Mouse (Mus musculus): ENCODE results near the gene Gm11444. TPM values are rescaled to one million over a fixed set of nuclear protein-coding genes. Genes with fewer than 3 reads are reported as not detected.

The Gm11444 gene
- polyA plus RNA-seq, 1 experiment from 2014 or later = not detected

DNA sequence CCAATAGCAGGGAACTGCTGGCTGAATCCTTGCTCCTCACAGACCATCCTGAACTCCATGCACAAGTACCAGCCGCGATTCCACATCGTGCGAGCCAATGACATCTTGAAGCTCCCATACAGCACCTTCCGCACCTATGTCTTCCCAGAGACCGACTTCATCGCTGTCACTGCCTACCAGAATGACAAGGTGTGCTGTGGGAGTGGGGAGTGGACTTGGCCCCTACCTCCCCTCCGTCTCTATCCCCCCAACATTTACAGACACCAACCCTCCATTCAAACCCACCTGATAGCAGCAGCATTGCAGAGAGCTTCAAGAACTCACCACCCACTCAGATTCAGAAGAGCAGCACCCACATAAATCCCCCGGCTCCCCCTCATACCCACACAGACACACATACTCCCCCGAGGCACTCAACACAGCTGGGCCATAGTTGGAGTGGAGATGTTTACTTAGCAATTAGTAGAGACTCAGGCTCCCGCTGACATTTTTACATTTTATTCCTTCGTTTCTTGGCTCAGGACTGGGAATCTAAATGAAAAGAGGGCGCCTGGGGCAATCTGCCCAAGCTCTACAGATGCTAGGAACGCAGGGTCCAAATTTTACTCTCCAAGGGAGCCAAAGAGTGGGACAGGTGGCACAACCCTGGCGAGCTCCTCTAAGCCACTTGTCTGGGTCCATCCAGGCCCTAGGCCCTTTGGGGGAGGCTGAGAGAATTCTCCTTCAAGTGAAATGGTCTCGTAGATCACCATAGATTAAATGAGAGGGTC, 14.2 kb downstream of the Gm11444 start:
- H3K36me3 ChIP-seq (ENCODE audit: control insufficient read depth, insufficient read depth, low read length) = no peaks in the 10 kb centered on the region
- peaks cover 75% of the 10 kb centered on the region for H3K27me3 ChIP-seq (ENCODE audit: control insufficient read depth, insufficient read depth, low read length)
- H3K4me2 ChIP-seq (ENCODE audit: low read depth, severe bottlenecking) = peak overlapping the region; percentile 90
- DNase-seq (ENCODE audit: low spot score) (peak; percentile 58), ATAC-seq (ENCODE audit: insufficient number of reproducible peaks, low FRiP score, low TSS enrichment, low read depth) (no peak)
- 8% methylated on average over 16 of the region's 16 CpGs for whole genome bisulfite sequencing
- peak overlapping the region; percentile 61 for H3K4me3 ChIP-seq (ENCODE audit: low read depth, low read length)
- H3K9me3 ChIP-seq (ENCODE audit: control insufficient read depth, low read length) = no peaks in the 10 kb centered on the region; the same call in 1 of the 2 replicates
- H3K9ac ChIP-seq (ENCODE audit: low read length) = peak overlapping the region; percentile 82
- peak overlapping the region; percentile 15; the same call in 1 of the 2 replicates for H3K27ac ChIP-seq (replicated peaks; ENCODE audit: low read depth, low read length)
- peaks cover 31% of the 10 kb centered on the region for H3K4me1 ChIP-seq (ENCODE audit: control insufficient read depth, insufficient read depth, low read length)

DNA sequence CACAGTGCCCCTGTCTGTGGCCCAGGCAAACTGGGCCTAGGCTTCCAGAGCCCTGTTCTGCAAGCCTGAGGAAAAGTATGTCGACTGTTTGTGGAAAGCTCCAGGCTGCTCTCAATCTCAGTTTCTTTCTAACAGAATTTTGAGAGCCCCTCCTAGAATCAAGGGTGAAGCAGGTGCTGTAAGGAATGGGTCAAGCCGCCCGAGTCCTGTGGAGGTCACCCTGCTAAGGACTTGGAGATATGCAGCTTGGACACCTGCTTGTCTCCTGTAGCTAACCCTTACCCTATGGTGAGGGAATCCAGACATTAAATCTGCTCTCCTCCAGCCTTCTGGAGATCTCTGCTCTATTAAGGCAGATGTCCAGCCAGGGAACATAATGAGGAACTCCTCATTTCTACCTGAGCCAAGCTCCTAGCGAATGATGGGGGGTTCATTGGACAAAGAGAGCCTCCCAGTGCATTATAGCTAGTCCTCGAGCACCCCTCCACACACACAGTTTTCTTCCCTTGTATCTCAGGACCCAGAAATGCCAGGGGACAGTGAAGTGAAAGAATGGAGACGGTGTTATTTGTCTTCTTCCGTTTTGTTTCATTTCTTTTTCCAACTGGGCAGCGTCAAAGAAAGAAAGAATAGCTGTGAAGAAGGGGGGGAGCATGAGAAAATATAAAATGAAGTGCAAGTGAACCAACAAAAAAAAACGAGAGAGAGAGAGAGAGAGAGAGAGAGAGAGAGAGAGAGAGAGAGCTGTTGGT, 15.0 kb downstream of the Gm11444 start:
- H3K4me2 ChIP-seq (ENCODE audit: low read depth, severe bottlenecking) = peak overlapping the region; percentile 90
- H3K36me3 ChIP-seq (ENCODE audit: control insufficient read depth, insufficient read depth, low read length) = no peaks in the 10 kb centered on the region
- peaks cover 29% of the 10 kb centered on the region for H3K4me1 ChIP-seq (ENCODE audit: control insufficient read depth, insufficient read depth, low read length)
- H3K27me3 ChIP-seq (ENCODE audit: control insufficient read depth, insufficient read depth, low read length) = peaks cover 75% of the 10 kb centered on the region
- 8% methylated on average over 9 of the region's 9 CpGs for WGBS
- H3K27ac ChIP-seq (replicated peaks; ENCODE audit: low read depth, low read length) = peak overlapping the region; percentile 42; the same call in 1 of the 2 replicates
- ATAC-seq (ENCODE audit: insufficient number of reproducible peaks, low FRiP score, low TSS enrichment, low read depth) (no peak), DNase-seq (ENCODE audit: low spot score) (no peak)
- H3K9me3 ChIP-seq (ENCODE audit: control insufficient read depth, low read length) = no peaks in the 10 kb centered on the region; the same call in 1 of the 2 replicates
- peak overlapping the region; percentile 82 for H3K9ac ChIP-seq (ENCODE audit: low read length)
- H3K4me3 ChIP-seq (ENCODE audit: low read depth, low read length) = peak overlapping the region; percentile 61

GRCm38 (mm10) chr11:85834386-85834931, 15.7 kb downstream of the Gm11444 start:
- peak overlapping the region; percentile 82 for H3K9ac ChIP-seq (ENCODE audit: low read length)
- peak overlapping the region; percentile 42; the same call in 1 of the 2 replicates for H3K27ac ChIP-seq (replicated peaks; ENCODE audit: low read depth, low read length)
- WGBS = 3% methylated on average over 17 of the region's 17 CpGs
- no peaks in the 10 kb centered on the region for H3K36me3 ChIP-seq (ENCODE audit: control insufficient read depth, insufficient read depth, low read length)
- peak overlapping the region; percentile 90 for H3K4me2 ChIP-seq (ENCODE audit: low read depth, severe bottlenecking)
- peaks cover 74% of the 10 kb centered on the region for H3K27me3 ChIP-seq (ENCODE audit: control insufficient read depth, insufficient read depth, low read length)
- ATAC-seq (ENCODE audit: insufficient number of reproducible peaks, low FRiP score, low TSS enrichment, low read depth) (no peak), DNase-seq (ENCODE audit: low spot score) (peak; percentile 53)
- H3K9me3 ChIP-seq (ENCODE audit: control insufficient read depth, low read length) = no peaks in the 10 kb centered on the region; the same call in 1 of the 2 replicates
- peak overlapping the region; percentile 61 for H3K4me3 ChIP-seq (ENCODE audit: low read depth, low read length)
- H3K4me1 ChIP-seq (ENCODE audit: control insufficient read depth, insufficient read depth, low read length) = peaks cover 32% of the 10 kb centered on the region

- peak; percentile 68 for DNase-seq (ENCODE audit: low spot score)
- H3K36me3 ChIP-seq (ENCODE audit: control insufficient read depth, insufficient read depth, low read length) = no peaks in the 10 kb centered on the region
- ATAC-seq (ENCODE audit: insufficient number of reproducible peaks, low FRiP score, low TSS enrichment, low read depth) = no peak
- peaks cover 75% of the 10 kb centered on the region for H3K27me3 ChIP-seq (ENCODE audit: control insufficient read depth, insufficient read depth, low read length)
- WGBS = 2% methylated on average over 11 of the region's 11 CpGs
- peak overlapping the region; percentile 61 for H3K4me3 ChIP-seq (ENCODE audit: low read depth, low read length)
- H3K4me2 ChIP-seq (ENCODE audit: low read depth, severe bottlenecking) = peak overlapping the region; percentile 90
- H3K4me1 ChIP-seq (ENCODE audit: control insufficient read depth, insufficient read depth, low read length) = peaks cover 36% of the 10 kb centered on the region
- H3K9ac ChIP-seq (ENCODE audit: low read length) = peak overlapping the region; percentile 82
- H3K27ac ChIP-seq (replicated peaks; ENCODE audit: low read depth, low read length) = peak overlapping the region; percentile 90
- no peaks in the 10 kb centered on the region; the same call in 1 of the 2 replicates for H3K9me3 ChIP-seq (ENCODE audit: control insufficient read depth, low read length)
Observed at GRCm38 (mm10) chr11:85833761-85834385, 16.3 kb downstream of the Gm11444 start.

GRCm38 (mm10) chr11:85833081-85833521, 17.0 kb downstream of the Gm11444 start:
- ATAC-seq (ENCODE audit: insufficient number of reproducible peaks, low FRiP score, low TSS enrichment, low read depth) (no peak), DNase-seq (ENCODE audit: low spot score) (peak; percentile 70)
- Histone ChIP-seq H3K4me2 (ENCODE audit: low read depth, severe bottlenecking) (peak overlapping the region; percentile 90), H3K36me3 (ENCODE audit: control insufficient read depth, insufficient read depth, low read length) (no peaks in the 10 kb centered on the region), H3K27ac (replicated peaks; ENCODE audit: low read depth, low read length) (peak overlapping the region; percentile 90), H3K9ac (ENCODE audit: low read length) (peak overlapping the region; percentile 82), H3K27me3 (ENCODE audit: control insufficient read depth, insufficient read depth, low read length) (peaks cover 75% of the 10 kb centered on the region), H3K9me3 (ENCODE audit: control insufficient read depth, low read length) (no peaks in the 10 kb centered on the region; the same call in 1 of the 2 replicates), H3K4me1 (ENCODE audit: control insufficient read depth, insufficient read depth, low read length) (peaks cover 37% of the 10 kb centered on the region), H3K4me3 (ENCODE audit: low read depth, low read length) (peak overlapping the region; percentile 61)
- WGBS = under 1% methylated on average over 38 of the region's 54 CpGs

DNA sequence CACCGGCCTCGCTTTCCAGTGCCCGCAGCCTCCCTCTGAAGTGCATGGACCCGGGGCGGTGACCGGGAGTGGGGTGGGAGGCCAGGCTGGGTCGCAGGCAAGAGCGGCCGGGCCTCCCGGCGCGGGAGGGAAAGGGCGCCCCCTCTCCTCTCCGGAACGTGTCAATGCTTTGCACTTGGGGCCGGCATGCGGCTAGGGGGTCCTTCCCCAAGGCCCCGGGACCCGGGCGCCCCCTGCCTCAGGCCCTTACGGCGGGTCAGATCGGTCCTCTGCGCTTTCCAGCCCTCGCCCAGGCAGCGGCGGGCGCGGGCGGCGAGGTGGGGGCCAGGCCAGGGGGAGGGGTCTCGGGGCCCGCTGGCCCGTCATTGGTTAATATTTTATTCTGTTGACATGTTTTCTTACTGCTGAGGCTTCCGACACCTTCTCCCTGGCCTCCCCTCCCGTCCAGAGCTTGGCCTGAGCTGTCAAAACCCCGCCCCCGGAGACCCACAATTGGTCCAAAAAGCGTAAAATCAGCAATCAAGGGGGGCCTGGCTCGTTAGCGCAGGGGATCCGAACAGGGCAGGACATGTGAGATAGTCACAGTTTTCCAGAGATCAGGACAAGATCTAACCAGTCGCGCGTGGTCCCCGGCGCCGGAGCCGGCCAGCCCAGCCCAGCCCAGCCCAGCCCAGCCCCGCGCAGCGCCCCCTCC, 17.8 kb downstream of the Gm11444 start, which contains the start of gene Tbx2:
Gene Tbx2, plus strand, starts transcription at position 321 of the 694 bp plus-strand sequence.
- peak; percentile 86 for DNase-seq (ENCODE audit: low spot score)
- H3K4me1 ChIP-seq (ENCODE audit: control insufficient read depth, insufficient read depth, low read length) = peaks cover 30% of the 10 kb centered on the region
- ATAC-seq (ENCODE audit: insufficient number of reproducible peaks, low FRiP score, low TSS enrichment, low read depth) = peak; percentile 69
- no peaks in the 10 kb centered on the region for H3K36me3 ChIP-seq (ENCODE audit: control insufficient read depth, insufficient read depth, low read length)
- H3K9me3 ChIP-seq (ENCODE audit: control insufficient read depth, low read length) = no peaks in the 10 kb centered on the region
- H3K4me2 ChIP-seq (ENCODE audit: low read depth, severe bottlenecking) = peak within 1 kb of the TSS; percentile 90
- peak within 1 kb of the TSS; percentile 90 for H3K27ac ChIP-seq (replicated peaks; ENCODE audit: low read depth, low read length)
- H3K27me3 ChIP-seq (ENCODE audit: control insufficient read depth, insufficient read depth, low read length) = peaks cover 79% of the 10 kb centered on the region
- peak within 1 kb of the TSS; percentile 82 for H3K9ac ChIP-seq (ENCODE audit: low read length)
- H3K4me3 ChIP-seq (ENCODE audit: low read depth, low read length) = peak within 1 kb of the TSS; percentile 61
- under 1% methylated on average over 48 of the region's 52 CpGs for WGBS

DNA sequence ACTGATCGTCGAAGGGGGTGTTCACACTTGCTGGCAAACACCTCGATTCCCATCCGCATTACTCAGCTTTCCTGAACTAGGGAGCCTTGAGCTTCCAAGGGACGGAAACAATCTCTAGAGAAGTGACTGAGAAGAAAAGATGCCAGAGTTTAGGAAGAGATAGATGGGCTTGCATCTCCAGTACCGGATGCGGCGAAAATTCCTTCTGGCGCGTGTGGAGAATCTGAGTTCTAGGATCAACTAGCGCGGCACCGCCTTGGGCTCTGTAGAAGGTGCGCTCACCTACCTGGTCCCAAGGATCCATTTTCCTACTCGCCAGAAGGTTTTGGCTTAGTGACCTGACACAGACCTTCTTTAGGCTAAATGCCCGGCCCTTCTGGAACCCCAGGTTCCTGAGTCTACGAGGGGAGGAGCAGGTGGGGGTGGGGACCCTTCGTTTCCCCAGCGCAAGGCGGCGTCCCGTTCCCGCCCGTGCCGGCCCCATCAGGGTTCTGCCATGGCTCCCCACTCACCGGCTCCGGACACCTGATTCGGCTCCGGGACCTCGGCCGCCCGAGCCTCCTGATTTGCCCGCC, 18.4 kb downstream of the Gm11444 start:
- Histone ChIP-seq H3K27me3 (ENCODE audit: control insufficient read depth, insufficient read depth, low read length) (peaks cover 80% of the 10 kb centered on the region), H3K4me1 (ENCODE audit: control insufficient read depth, insufficient read depth, low read length) (peaks cover 32% of the 10 kb centered on the region)

More for the DNA sequence above, 18.4 kb downstream of the Gm11444 start:
- peak overlapping the region; percentile 61 for H3K4me3 ChIP-seq (ENCODE audit: low read depth, low read length)
- WGBS = under 1% methylated on average over 33 of the region's 33 CpGs
- peak overlapping the region; percentile 62 for H3K9ac ChIP-seq (ENCODE audit: low read length)
- no peaks in the 10 kb centered on the region for H3K36me3 ChIP-seq (ENCODE audit: control insufficient read depth, insufficient read depth, low read length)
- DNase-seq (ENCODE audit: low spot score) (no peak), ATAC-seq (ENCODE audit: insufficient number of reproducible peaks, low FRiP score, low TSS enrichment, low read depth) (no peak; the same call in 1 of the 2 replicates)
- H3K9me3 ChIP-seq (ENCODE audit: control insufficient read depth, low read length) = no peaks in the 10 kb centered on the region
- H3K4me2 ChIP-seq (ENCODE audit: low read depth, severe bottlenecking) = peak overlapping the region; percentile 90
- H3K27ac ChIP-seq (replicated peaks; ENCODE audit: low read depth, low read length) = peak overlapping the region; percentile 68
